Mouse (Mus musculus) Muller cell, postnatal 12 days (primary cell): ENCODE data around the gene Ccnd3.

Experiments
- DNase-seq: peaks from one replicate; pipeline ENCODE4 v3.0.0-alpha.2; 2015; ENCODE audit errors: inconsistent ontology term

Gene Ccnd3

GRCm38 (mm10) chr17:47515180-47515844 lies 10.5 kb downstream of the Ccnd3 start:
- no peak for DNase-seq

- no peak for DNase-seq
Observed at GRCm38 (mm10) chr17:47516232-47516631, 11.4 kb downstream of the Ccnd3 start.

- peak; percentile 86 for DNase-seq
Observed at GRCm38 (mm10) chr17:47518205-47518604, 13.4 kb downstream of the Ccnd3 start.

GRCm38 (mm10) chr17:47521551-47522258 lies 16.9 kb downstream of the Ccnd3 start:
- DNase-seq, result peak; percentile 60

- no peak for DNase-seq
Observed at GRCm38 (mm10) chr17:47522536-47522935, 17.7 kb downstream of the Ccnd3 start.

GRCm38 (mm10) chr17:47523211-47523682 lies 18.4 kb downstream of the Ccnd3 start:
- DNase-seq, result no peak

GRCm38 (mm10) chr17:47524055-47524454 lies 19.2 kb downstream of the Ccnd3 start:
- no peak for DNase-seq

- DNase-seq, result no peak
Observed at GRCm38 (mm10) chr17:47524991-47525390, 20.1 kb downstream of the Ccnd3 start.

- no peak for DNase-seq
Observed at GRCm38 (mm10) chr17:47526856-47527520, 22.1 kb downstream of the Ccnd3 start.

GRCm38 (mm10) chr17:47527581-47528300 lies 22.9 kb downstream of the Ccnd3 start:
- no peak for DNase-seq

- DNase-seq, result no peak
Observed at GRCm38 (mm10) chr17:47528919-47529318, 24.1 kb downstream of the Ccnd3 start.

- no peak for DNase-seq
Observed at GRCm38 (mm10) chr17:47529595-47529994, 24.7 kb downstream of the Ccnd3 start.

GRCm38 (mm10) chr17:47531387-47531818 lies 26.6 kb downstream of the Ccnd3 start:
- no peak for DNase-seq

GRCm38 (mm10) chr17:47532364-47532763 lies 27.5 kb downstream of the Ccnd3 start:
- DNase-seq, result no peak

GRCm38 (mm10) chr17:47533691-47534090 lies 28.8 kb downstream of the Ccnd3 start:
- no peak for DNase-seq

- no peak for DNase-seq
Observed at GRCm38 (mm10) chr17:47535812-47536236, 31.0 kb downstream of the Ccnd3 start.

- DNase-seq, result no peak
Observed at GRCm38 (mm10) chr17:47538049-47538448, 33.2 kb downstream of the Ccnd3 start.

GRCm38 (mm10) chr17:47539128-47539527 lies 34.3 kb downstream of the Ccnd3 start:
- DNase-seq, result no peak

- peak; percentile 82 for DNase-seq
Observed at GRCm38 (mm10) chr17:47542061-47542460, 37.2 kb downstream of the Ccnd3 start.

- DNase-seq, result no peak
Observed at GRCm38 (mm10) chr17:47543051-47543650, 38.3 kb downstream of the Ccnd3 start.

GRCm38 (mm10) chr17:47545154-47545553 lies 40.3 kb downstream of the Ccnd3 start:
- no peak for DNase-seq
